ENCODE assay signal across 8 mouse cellular contexts in the genomic region with DNA sequence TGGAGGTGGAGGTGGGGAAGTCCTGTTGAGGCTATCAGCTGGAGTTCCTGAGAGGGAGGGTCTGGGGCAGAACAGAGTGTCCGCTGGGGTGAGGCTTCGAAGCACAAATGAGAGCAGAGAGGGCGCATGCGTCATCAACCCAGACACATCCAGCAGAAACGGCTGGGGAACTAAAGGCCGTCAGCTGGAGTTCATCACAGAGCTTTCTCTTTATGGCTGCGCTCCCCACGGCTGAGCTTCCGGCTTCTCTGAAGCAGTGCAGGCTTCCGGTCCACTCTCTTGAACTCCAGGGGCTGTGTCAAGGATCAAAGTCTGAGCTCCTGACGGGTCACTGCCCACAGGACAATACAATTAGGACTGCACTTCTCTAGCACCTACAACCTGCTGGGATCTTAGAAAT. TPM values are rescaled to one million over a fixed set of nuclear protein-coding genes. Genes with fewer than 3 reads are reported as not detected.
DNase-seq lines count a peak whose midpoint lies in the region; ATAC-seq lines count a peak whose summit lies in the region.

No protein-coding gene starts in this region.

- no peak for DNase-seq in frontal cortex, adult 2 months (ENCODE audit: extremely low spot score in 1 of 2, low spot score in 1 of 2)
- DNase-seq in forebrain, embryonic 14.5 days (ENCODE audit: low spot score): peak; percentile 59
- no peak for DNase-seq in layer of hippocampus, adult 9-11 months
- no peak for DNase-seq in right cerebral cortex, postnatal 36 days (ENCODE audit: low spot score in 2 of 2)

- 2% methylated on average over 11 of the region's 11 CpGs for WGBS in forebrain, embryonic 14.5 days
- WGBS in hindbrain, embryonic 15.5 days: 2% methylated on average over 11 of the region's 11 CpGs
- WGBS in limb, embryonic 15.5 days: 1% methylated on average over 11 of the region's 11 CpGs

- H3K9ac ChIP-seq in forebrain, embryonic 14.5 days (ENCODE audit: low read length): 0 out of 2 replicates have a peak overlapping the region, but pooled peaks have one; percentile 22
- H3K9ac ChIP-seq in hindbrain, embryonic 15.5 days: no peak overlapping the region; the same call in 1 of the 2 replicates
- 0 out of 2 replicates have a peak overlapping the region, but pooled peaks have one; percentile 14 for H3K9ac ChIP-seq in limb, embryonic 15.5 days

- no peaks in the 10 kb centered on the region for H3K36me3 ChIP-seq in forebrain, embryonic 14.5 days (ENCODE audit: control insufficient read depth, insufficient read depth, low read length)
- no peaks in the 10 kb centered on the region for H3K36me3 ChIP-seq in hindbrain, embryonic 15.5 days
- H3K36me3 ChIP-seq in limb, embryonic 15.5 days: no peaks in the 10 kb centered on the region

- H3K27ac ChIP-seq in forebrain, embryonic 14.5 days (ENCODE audit: low read depth, low read length): no peak overlapping the region
- H3K27ac ChIP-seq in hindbrain, embryonic 15.5 days (replicated peaks): no peak overlapping the region
- H3K27ac ChIP-seq in limb, embryonic 15.5 days: peak overlapping the region; percentile 50; the same call in 1 of the 2 replicates

- peak; percentile 66 for ATAC-seq in frontal cortex, adult (ENCODE audit: low TSS enrichment)
- ATAC-seq in forebrain, embryonic 14.5 days: peak; percentile 46; the same call in 1 of the 2 replicates
- peak; percentile 65 for ATAC-seq in hindbrain, embryonic 15.5 days (ENCODE audit: low FRiP score, low read depth)
- ATAC-seq in limb, embryonic 15.5 days (ENCODE audit: insufficient number of reproducible peaks, low FRiP score, low TSS enrichment, low read depth): peak; percentile 48; the same call in 1 of the 2 replicates
- peak; percentile 66 for ATAC-seq in monocyte, adult 5-6 weeks (replicated peaks; ENCODE audit: insufficient number of reproducible peaks, low FRiP score, low TSS enrichment, poor library complexity, severe bottlenecking)

- peak overlapping the region; percentile 41 for H3K4me2 ChIP-seq in forebrain, embryonic 14.5 days (ENCODE audit: low read length)
- H3K4me2 ChIP-seq in hindbrain, embryonic 15.5 days: peak overlapping the region; percentile 57
- H3K4me2 ChIP-seq in limb, embryonic 15.5 days: peak overlapping the region; percentile 37

- no peaks in the 10 kb centered on the region for H3K9me3 ChIP-seq in forebrain, embryonic 14.5 days (replicated peaks; ENCODE audit: control insufficient read depth, low read length)
- no peaks in the 10 kb centered on the region for H3K9me3 ChIP-seq in hindbrain, embryonic 15.5 days
- no peaks in the 10 kb centered on the region for H3K9me3 ChIP-seq in limb, embryonic 15.5 days

- H3K27me3 ChIP-seq in forebrain, embryonic 14.5 days (replicated peaks; ENCODE audit: control insufficient read depth, insufficient read depth, low read length): peaks cover 10% of the 10 kb centered on the region; the same call in 1 of the 2 replicates
- H3K27me3 ChIP-seq in hindbrain, embryonic 15.5 days: peaks cover 7% of the 10 kb centered on the region; the same call in 1 of the 2 replicates
- H3K27me3 ChIP-seq in limb, embryonic 15.5 days: no peaks in the 10 kb centered on the region

- H3K4me3 ChIP-seq in forebrain, embryonic 14.5 days (ENCODE audit: low read depth, low read length): no peak overlapping the region
- peak overlapping the region; percentile 22 for H3K4me3 ChIP-seq in hindbrain, embryonic 15.5 days
- H3K4me3 ChIP-seq in limb, embryonic 15.5 days: peak overlapping the region; percentile 19

- no peaks in the 10 kb centered on the region for H3K4me1 ChIP-seq in forebrain, embryonic 14.5 days (ENCODE audit: control insufficient read depth, insufficient read depth, low read length)
- peaks cover 6% of the 10 kb centered on the region for H3K4me1 ChIP-seq in hindbrain, embryonic 15.5 days (replicated peaks)
- H3K4me1 ChIP-seq in limb, embryonic 15.5 days: peaks cover 15% of the 10 kb centered on the region

RNA-seq across cellular contexts. Expression of a gene that starts 5.5 kb away (rescaled TPM):
- polyA plus RNA-seq in frontal cortex, adult 2 months (2012; rRNA removed): 5.7 and 5.8 TPM in 2 replicates
- 5.8 and 10.6 TPM in 2 replicates for polyA plus RNA-seq in forebrain, embryonic 14.5 days (2014; fragmentation: Nextera tagmentation; extraction: Ambion mirVana)
- 20.3 and 20.8 TPM in 2 replicates for polyA plus RNA-seq in hindbrain, embryonic 15.5 days (2015; fragmentation: Nextera tagmentation; extraction: Ambion mirVana)
- 25.8 and 26.5 TPM in 2 replicates for polyA plus RNA-seq in limb, embryonic 15.5 days (2015; fragmentation: Nextera tagmentation; extraction: Ambion mirVana)
- total RNA-seq in monocyte, adult 5-6 weeks (2017): not detected in 3 replicates

RNA-seq across cellular contexts. Expression of a gene that starts 13.1 kb away (rescaled TPM):
- 4.1 and 5.8 TPM in 2 replicates for polyA plus RNA-seq in frontal cortex, adult 2 months (2012; rRNA removed)
- polyA plus RNA-seq in forebrain, embryonic 14.5 days (2014; fragmentation: Nextera tagmentation; extraction: Ambion mirVana): 0.98 and 1.4 TPM in 2 replicates
- 1.7 and 2.5 TPM in 2 replicates for polyA plus RNA-seq in hindbrain, embryonic 15.5 days (2015; fragmentation: Nextera tagmentation; extraction: Ambion mirVana)
- 4.6 and 6.0 TPM in 2 replicates for polyA plus RNA-seq in limb, embryonic 15.5 days (2015; fragmentation: Nextera tagmentation; extraction: Ambion mirVana)
- 195 to 268 TPM (median 261 TPM) in 3 replicates for total RNA-seq in monocyte, adult 5-6 weeks (2017)

RNA-seq across cellular contexts. Expression of a gene that starts 42.0 kb away (rescaled TPM):
- polyA plus RNA-seq in frontal cortex, adult 2 months (2012; rRNA removed): 0.29 TPM in 1 of 2 replicates, not detected in the other
- polyA plus RNA-seq in forebrain, embryonic 14.5 days (2014; fragmentation: Nextera tagmentation; extraction: Ambion mirVana): 0.27 TPM in 1 of 2 replicates, not detected in the other
- polyA plus RNA-seq in hindbrain, embryonic 15.5 days (2015; fragmentation: Nextera tagmentation; extraction: Ambion mirVana): 0.35 and 0.42 TPM in 2 replicates
- polyA plus RNA-seq in limb, embryonic 15.5 days (2015; fragmentation: Nextera tagmentation; extraction: Ambion mirVana): not detected in 2 replicates
- total RNA-seq in monocyte, adult 5-6 weeks (2017): 0.78 TPM in 1 of 3 replicates, not detected in the others

RNA-seq across cellular contexts. Expression of a gene that starts 45.8 kb away (rescaled TPM):
- 394 and 433 TPM in 2 replicates for polyA plus RNA-seq in frontal cortex, adult 2 months (2012; rRNA removed)
- 340 and 395 TPM in 2 replicates for polyA plus RNA-seq in forebrain, embryonic 14.5 days (2014; fragmentation: Nextera tagmentation; extraction: Ambion mirVana)
- 346 and 360 TPM in 2 replicates for polyA plus RNA-seq in hindbrain, embryonic 15.5 days (2015; fragmentation: Nextera tagmentation; extraction: Ambion mirVana)
- polyA plus RNA-seq in limb, embryonic 15.5 days (2015; fragmentation: Nextera tagmentation; extraction: Ambion mirVana): 221 and 243 TPM in 2 replicates
- total RNA-seq in monocyte, adult 5-6 weeks (2017): 216 to 361 TPM (median 337 TPM) in 3 replicates
